Mouse (Mus musculus) embryonic facial prominence, embryonic 12.5 days (tissue): ENCODE results near the gene Gprin2. TPM values are rescaled to one million over a fixed set of nuclear protein-coding genes. Genes with fewer than 3 reads are reported as not detected.

Experiments used
- ATAC-seq: fragments of 200-750 bp; cut with Nextera tagmentation; 2 replicates; pipeline ENCODE4 v1.8.0; 2017; ENCODE audit not compliant: insufficient number of reproducible peaks, insufficient read depth, low FRiP score, low TSS enrichment
- H3K27ac ChIP-seq: fragments of 300-500 bp; sonication (generic); 2 replicates; pipeline ENCODE4 v1.5.1; 2016; ENCODE audit warnings: mild to moderate bottlenecking
- H3K27me3 ChIP-seq: fragments of 300-500 bp; sonication (generic); 2 replicates; pipeline ENCODE4 v1.6.1; 2016; ENCODE audit warnings: mild to moderate bottlenecking, moderate library complexity
- H3K36me3 ChIP-seq: fragments of 300-500 bp; sonication (generic); 2 replicates; pipeline ENCODE4 v1.6.1; 2016; ENCODE audit warnings: mild to moderate bottlenecking
- H3K4me1 ChIP-seq: fragments of 300-500 bp; sonication (generic); 2 replicates; pipeline ENCODE4 v1.6.1; 2016
- H3K4me2 ChIP-seq: fragments of 300-500 bp; sonication (generic); replicated peaks from 2 replicates; pipeline ENCODE4 v1.6.1; 2016; ENCODE audit warnings: mild to moderate bottlenecking, moderate library complexity
- H3K4me3 ChIP-seq: fragments of 300-500 bp; sonication (generic); 2 replicates; pipeline ENCODE4 v1.5.1; 2016; ENCODE audit warnings: mild to moderate bottlenecking
- H3K9ac ChIP-seq: fragments of 300-500 bp; sonication (generic); 2 replicates; pipeline ENCODE4 v1.6.1; 2016; ENCODE audit warnings: mild to moderate bottlenecking, moderate library complexity
- H3K9me3 ChIP-seq: fragments of 300-500 bp; sonication (generic); 2 replicates; pipeline ENCODE4 v1.6.1; 2016; ENCODE audit warnings: mild to moderate bottlenecking, moderate library complexity
- WGBS: fragments of 180-500 bp; shearing (Covaris S2); methylation state at CpG from one replicate; pipeline ENCODE4 v1.1.7; 2016; 5-methylcytosine and 5-hydroxymethylcytosine counted together
- polyA plus RNA-seq: library from polyadenylated mRNA; unstranded; fragments of >200 nt; fragmentation: Nextera tagmentation; extraction: Ambion mirVana; gene quantifications from 2 replicates; pipeline ENCODE4 v1.2.1, GENCODE M21; 2016

Gprin2 gene
- polyA plus RNA-seq: 1.9 and 2.1 TPM in 2 replicates

DNA sequence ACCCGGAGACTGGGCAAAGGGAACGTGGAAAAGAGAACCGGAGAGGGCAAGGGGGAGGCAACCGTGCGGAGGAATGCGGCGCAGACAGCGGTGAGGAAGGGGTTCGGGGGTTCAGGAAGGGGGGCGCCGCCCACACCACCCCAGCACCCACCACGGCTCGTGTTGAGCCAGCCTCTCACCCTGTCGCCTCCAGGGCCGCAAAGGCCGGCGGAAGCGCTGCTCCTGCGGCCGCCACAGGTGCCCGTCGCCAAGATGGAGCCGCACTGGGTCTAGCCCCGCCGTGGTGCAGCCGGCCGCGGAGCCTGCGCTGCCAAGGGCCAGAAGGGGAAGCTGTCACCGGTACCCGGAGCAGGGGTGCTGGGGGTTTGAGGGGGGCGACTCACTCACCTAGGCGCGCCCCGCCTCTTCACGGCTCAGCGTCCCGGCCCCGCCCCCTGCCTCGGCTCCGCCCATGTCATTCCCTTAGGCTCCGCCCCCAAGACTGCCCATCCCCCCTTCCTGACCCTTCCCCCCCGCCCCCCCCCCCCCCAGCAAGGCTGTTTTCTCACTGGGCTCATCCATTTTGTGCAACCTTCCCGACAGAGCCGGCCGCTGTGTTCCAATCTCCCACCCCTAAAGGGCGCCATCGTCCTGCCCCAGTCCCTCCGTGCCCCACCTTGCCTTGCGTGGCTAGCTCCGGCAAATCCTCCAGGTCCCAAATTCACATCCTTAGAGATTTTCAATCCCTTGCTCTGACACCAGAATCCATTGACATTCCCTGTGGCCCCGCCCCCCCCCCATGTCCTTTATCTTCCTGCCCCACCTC, at the start of gene Gprin2:
Gene Gprin2 (minus strand): TSS at position 423 of the 805 bp plus-strand sequence.
- ATAC-seq: peak; percentile 67

DNA sequence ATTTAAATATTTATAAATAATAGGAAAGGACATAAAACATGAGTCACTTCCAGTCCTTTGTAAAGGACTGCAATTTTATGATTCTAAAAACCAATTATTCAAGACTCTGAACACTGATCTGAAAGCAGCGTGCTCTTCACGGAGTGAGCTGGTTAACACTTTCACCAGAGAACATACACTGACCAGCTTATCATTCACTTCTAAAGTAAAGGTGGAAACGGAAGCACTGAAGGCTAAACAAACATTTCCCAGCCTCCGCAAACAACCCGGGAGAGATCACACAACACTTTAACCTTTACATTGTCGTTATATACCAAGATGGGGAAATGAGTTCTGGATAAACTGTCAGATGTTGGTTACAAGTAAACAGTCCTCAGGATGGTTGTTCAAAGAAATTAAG, 39.2 kb upstream of the Gprin2 start:
- no peak overlapping the region for H3K4me2 ChIP-seq
- no peak overlapping the region for H3K9ac ChIP-seq
- no peak overlapping the region for H3K27ac ChIP-seq
- H3K36me3 ChIP-seq: peaks cover 2% of the 10 kb centered on the region; the same call in 1 of the 2 replicates
- no peaks in the 10 kb centered on the region for H3K4me1 ChIP-seq
- no peak overlapping the region for H3K4me3 ChIP-seq
- no peaks in the 10 kb centered on the region for H3K9me3 ChIP-seq
- WGBS: 80% methylated on average over 6 of the region's 6 CpGs
- no peak for ATAC-seq
- no peaks in the 10 kb centered on the region for H3K27me3 ChIP-seq

More for the DNA sequence above, at the start of gene Gprin2:
- Histone ChIP-seq H3K9me3 (no peaks in the 10 kb centered on the region), H3K4me3 (peak within 1 kb of the TSS; percentile 77), H3K4me2 (peak within 1 kb of the TSS; percentile 93), H3K27me3 (peaks cover 19% of the 10 kb centered on the region), H3K27ac (no peak within 1 kb of the TSS), H3K9ac (peak within 1 kb of the TSS; percentile 69), H3K4me1 (peaks cover 11% of the 10 kb centered on the region), H3K36me3 (no peaks in the 10 kb centered on the region)
- WGBS: 3% methylated on average over 45 of the region's 52 CpGs

DNA sequence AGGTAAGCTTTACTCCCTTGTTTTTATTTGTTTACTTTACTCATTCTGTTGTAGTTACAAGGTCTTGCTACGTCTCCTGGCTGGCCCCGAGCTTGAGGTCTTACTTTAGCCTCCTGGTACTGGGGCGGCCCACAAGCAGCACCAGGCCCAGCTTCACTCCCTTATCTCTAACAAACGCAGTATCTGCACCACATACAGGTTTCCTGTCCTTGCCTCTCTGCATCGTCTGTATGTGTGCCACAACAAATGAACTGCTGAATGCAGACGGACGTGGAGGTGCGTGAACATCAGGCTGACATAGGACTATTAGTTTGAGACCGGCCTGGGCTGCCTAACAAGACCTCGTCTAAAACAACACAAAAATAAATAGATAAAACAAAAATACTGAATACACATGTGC, 38.8 kb upstream of the Gprin2 start:
- Histone ChIP-seq H3K4me2 (no peak overlapping the region), H3K27me3 (no peaks in the 10 kb centered on the region), H3K36me3 (peaks cover 2% of the 10 kb centered on the region; the same call in 1 of the 2 replicates), H3K9ac (no peak overlapping the region), H3K27ac (no peak overlapping the region), H3K4me3 (no peak overlapping the region), H3K9me3 (no peaks in the 10 kb centered on the region), H3K4me1 (no peaks in the 10 kb centered on the region)
- 84% methylated on average over 10 of the region's 10 CpGs for WGBS
- ATAC-seq: no peak

DNA sequence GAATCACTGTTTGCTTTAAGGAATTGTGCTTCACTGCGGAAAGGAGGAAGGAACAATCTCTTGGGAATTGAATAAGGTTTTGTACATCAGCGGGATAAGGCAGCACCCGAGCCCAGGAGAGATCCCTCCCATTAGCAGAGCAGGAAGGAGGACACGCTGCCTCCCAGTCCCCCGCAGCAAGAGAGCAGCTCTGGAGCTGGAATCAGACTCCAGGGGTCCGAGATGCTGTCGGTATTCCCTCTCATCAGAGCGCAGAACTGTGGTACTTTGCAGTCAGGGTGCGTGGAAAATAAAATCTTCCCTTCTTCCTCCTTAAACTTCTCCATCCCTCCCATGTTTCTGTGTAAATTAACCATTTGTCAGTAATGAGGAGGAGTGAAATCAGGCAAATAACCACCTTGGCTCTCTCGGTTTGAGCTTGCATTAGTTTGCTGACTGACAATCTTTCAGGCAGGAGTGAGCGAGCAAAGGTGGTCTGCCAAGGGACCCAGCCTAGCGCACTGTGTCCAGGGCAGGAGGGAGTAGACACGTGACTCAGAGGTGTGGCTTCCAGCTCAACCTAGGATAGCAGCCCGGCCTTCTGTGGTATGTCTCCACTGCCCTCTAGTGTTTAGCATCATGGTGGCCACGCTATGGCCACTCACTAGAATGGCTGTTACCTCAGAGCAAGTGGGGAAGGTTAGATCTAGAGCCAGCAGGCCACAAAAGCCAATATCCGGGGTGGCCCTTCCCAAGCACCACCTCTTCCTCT, 33.4 kb upstream of the Gprin2 start:
- H3K4me3 ChIP-seq: peak overlapping the region; percentile 24
- H3K9ac ChIP-seq: no peak overlapping the region
- no peak overlapping the region for H3K27ac ChIP-seq
- H3K4me1 ChIP-seq: peaks cover 4% of the 10 kb centered on the region; the same call in 1 of the 2 replicates
- WGBS: 4% methylated on average over 16 of the region's 16 CpGs
- no peaks in the 10 kb centered on the region for H3K27me3 ChIP-seq
- H3K36me3 ChIP-seq: no peaks in the 10 kb centered on the region
- no peaks in the 10 kb centered on the region for H3K9me3 ChIP-seq
- peak overlapping the region; percentile 50 for H3K4me2 ChIP-seq
- peak; percentile 97 for ATAC-seq

DNA sequence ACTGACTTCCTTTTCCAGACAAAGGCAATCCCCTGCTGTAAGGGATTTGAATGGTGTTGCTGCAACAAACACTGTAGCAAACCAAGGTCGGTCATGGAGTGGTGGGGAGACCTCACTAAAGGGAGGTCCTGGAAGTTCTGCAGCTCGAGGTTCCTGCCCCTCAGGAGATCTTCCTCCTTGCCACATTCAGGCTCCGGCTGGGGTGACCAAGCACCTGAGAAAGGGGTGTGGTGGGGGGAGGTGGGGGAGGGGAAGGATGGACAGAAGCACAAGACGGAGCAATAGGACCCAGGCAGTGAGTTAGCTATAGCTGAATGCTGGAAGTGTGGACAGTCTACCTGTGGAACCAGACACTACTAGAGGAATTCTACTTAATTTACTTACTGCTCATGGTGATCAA, 32.4 kb upstream of the Gprin2 start:
- WGBS: 59% methylated on average over 4 of the region's 4 CpGs
- Histone ChIP-seq H3K4me3 (no peak overlapping the region), H3K4me2 (no peak overlapping the region), H3K9me3 (no peaks in the 10 kb centered on the region), H3K4me1 (peaks cover 4% of the 10 kb centered on the region; the same call in 1 of the 2 replicates), H3K27ac (no peak overlapping the region), H3K36me3 (no peaks in the 10 kb centered on the region), H3K9ac (no peak overlapping the region), H3K27me3 (no peaks in the 10 kb centered on the region)
- ATAC-seq: no peak; the same call in 1 of the 2 replicates

DNA sequence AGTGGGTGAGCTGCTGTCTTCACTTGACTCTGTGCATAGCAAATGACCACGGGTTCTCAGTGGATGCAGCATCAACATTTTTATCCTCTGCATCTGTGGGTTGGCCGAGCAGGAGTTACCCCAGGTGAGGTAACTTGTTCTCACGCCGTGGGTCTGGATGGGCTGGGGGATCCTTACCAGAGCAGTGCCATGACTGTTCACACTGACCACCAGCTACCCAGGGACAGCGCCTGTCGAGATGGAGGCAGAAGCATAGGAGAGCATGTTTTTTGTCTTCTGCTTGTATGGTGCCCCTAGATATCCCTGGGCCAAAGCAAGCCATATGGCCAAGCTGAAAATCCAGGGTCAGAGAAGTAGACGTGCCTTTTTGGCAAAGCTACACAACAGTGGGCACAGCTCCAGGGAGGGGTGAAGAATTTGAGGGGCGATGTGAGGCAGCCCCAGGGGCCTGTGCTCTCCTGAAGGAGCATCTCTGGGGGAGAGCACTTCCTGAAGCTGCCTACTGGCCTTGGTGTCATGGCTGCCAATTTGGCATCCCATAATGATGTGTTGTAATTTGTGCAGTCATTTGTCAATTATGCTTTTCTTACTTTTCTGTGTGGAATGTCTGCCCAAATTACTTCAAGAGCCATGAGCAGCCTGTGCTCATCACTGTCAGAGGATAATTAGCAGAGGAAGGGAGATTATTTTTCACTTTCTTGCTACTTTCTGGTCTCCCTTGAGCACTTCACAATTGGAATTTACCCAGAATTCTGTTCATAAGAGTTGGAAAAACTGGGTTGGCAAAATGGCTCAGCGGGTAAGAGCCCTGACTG, 31.6 kb upstream of the Gprin2 start:
- Histone ChIP-seq H3K9me3 (no peaks in the 10 kb centered on the region), H3K4me2 (no peak overlapping the region), H3K36me3 (no peaks in the 10 kb centered on the region), H3K27ac (no peak overlapping the region), H3K27me3 (no peaks in the 10 kb centered on the region), H3K4me3 (no peak overlapping the region), H3K4me1 (peaks cover 4% of the 10 kb centered on the region; the same call in 1 of the 2 replicates), H3K9ac (no peak overlapping the region)
- 85% methylated on average over 9 of the region's 9 CpGs for WGBS
- ATAC-seq: no peak

DNA sequence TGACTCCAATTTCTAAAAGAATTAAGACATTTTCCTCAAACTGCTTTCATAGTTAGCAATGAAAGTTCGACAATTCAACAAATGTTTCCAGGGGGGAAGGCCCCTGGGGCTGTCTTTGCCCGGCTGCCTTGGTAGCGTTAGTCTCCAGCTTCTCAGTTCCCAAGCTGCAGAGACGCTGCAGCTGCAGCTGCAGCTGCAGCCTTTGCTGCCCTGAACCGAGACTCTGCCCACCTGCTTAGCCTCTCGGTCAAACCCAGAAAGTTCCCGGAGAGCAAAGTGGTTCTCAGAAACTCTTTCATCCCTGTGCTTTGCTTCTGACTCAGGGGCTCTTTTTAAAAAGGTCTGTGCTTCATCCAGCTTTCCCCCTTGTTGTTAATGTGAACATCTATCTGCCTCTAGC, 30.9 kb upstream of the Gprin2 start:
- no peak overlapping the region for H3K4me2 ChIP-seq
- no peak overlapping the region for H3K9ac ChIP-seq
- H3K27me3 ChIP-seq: no peaks in the 10 kb centered on the region
- no peak for ATAC-seq
- no peak overlapping the region for H3K27ac ChIP-seq
- H3K4me3 ChIP-seq: no peak overlapping the region
- 50% methylated on average over 7 of the region's 7 CpGs for WGBS
- H3K36me3 ChIP-seq: no peaks in the 10 kb centered on the region
- peaks cover 4% of the 10 kb centered on the region; the same call in 1 of the 2 replicates for H3K4me1 ChIP-seq
- H3K9me3 ChIP-seq: no peaks in the 10 kb centered on the region

DNA sequence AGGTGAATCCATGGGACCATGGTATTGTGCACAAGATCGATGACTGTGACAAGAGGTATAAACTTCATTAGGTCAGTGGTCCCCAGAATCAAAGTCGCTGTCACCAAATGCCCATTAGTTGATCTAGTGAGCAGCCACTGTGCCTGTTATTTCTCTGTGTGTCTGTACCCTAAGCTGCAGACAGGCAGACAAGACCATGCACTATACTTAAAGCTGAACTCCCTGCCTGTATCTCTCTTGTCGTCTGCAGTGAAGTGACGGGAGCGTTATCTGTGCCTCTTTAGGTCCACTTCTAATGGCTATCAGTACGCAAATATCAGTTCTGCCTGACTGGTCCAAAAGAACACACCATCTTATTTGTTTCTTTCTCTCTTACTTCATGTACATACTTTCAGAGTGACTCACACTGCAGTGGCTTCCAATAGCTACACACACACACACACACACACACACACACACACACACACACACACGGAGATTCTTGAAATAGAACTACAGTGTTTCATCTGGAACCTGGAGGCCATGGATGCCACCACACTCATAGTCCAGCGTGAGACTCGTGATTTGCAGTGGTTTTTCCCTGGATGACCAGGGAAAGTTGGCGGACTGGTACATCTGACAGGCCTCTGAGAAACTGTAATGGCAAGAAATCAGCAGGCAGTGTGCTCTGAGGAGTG, 27.5 kb upstream of the Gprin2 start:
- Histone ChIP-seq H3K9me3 (no peaks in the 10 kb centered on the region), H3K27ac (no peak overlapping the region), H3K27me3 (no peaks in the 10 kb centered on the region), H3K36me3 (no peaks in the 10 kb centered on the region), H3K9ac (no peak overlapping the region), H3K4me3 (no peak overlapping the region), H3K4me2 (no peak overlapping the region), H3K4me1 (no peaks in the 10 kb centered on the region)
- WGBS: 85% methylated on average over 10 of the region's 10 CpGs
- ATAC-seq: no peak

DNA sequence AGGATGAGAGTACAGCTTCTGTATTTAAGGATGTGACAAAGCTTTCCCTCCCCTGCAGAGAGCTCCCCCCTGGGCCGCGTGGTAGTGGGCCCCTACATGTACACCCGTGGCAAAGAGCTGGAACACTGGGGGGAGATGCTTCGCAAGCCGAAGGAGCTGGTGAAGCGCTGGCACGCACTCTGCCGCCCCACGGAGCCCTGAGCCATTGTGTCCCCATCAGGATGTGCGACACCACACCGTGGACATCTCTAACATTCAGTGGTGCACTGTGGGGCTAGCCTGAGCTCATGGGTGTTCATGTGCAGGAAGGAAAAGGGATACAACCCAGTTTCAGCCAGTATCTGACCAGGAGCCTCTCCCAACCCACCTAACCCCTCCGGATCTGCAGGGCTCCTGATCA, 26.5 kb upstream of the Gprin2 start:
- Histone ChIP-seq H3K4me1 (no peaks in the 10 kb centered on the region), H3K4me3 (no peak overlapping the region), H3K4me2 (no peak overlapping the region), H3K27ac (no peak overlapping the region), H3K9ac (no peak overlapping the region), H3K9me3 (no peaks in the 10 kb centered on the region), H3K36me3 (no peaks in the 10 kb centered on the region), H3K27me3 (no peaks in the 10 kb centered on the region)
- 81% methylated on average over 12 of the region's 12 CpGs for WGBS
- ATAC-seq: no peak

DNA sequence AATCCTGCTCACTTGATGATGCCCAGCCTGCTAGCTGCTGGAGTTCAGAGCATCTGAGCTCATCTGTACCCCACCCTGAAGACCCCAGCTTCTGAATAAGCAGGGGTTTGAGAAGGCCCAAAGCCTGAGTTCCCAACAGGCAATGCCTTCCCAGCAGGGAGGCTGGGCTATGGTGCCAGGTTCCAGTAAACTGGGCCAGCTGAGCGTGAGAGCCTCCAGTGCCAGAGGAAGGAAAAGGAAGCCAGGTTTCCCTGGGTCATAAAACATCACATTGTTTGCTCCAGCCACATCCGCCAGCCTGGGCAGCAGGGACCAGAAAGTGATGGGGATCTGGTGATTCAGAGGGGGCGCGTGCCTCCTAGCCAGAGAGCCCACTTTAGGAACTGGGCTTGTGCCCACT, 25.1 kb upstream of the Gprin2 start:
- Histone ChIP-seq H3K4me3 (no peak overlapping the region), H3K36me3 (no peaks in the 10 kb centered on the region), H3K27me3 (peaks cover 2% of the 10 kb centered on the region; the same call in 1 of the 2 replicates), H3K9ac (no peak overlapping the region), H3K9me3 (no peaks in the 10 kb centered on the region), H3K27ac (no peak overlapping the region), H3K4me1 (no peaks in the 10 kb centered on the region), H3K4me2 (no peak overlapping the region)
- no peak for ATAC-seq
- 85% methylated on average over 4 of the region's 4 CpGs for WGBS

DNA sequence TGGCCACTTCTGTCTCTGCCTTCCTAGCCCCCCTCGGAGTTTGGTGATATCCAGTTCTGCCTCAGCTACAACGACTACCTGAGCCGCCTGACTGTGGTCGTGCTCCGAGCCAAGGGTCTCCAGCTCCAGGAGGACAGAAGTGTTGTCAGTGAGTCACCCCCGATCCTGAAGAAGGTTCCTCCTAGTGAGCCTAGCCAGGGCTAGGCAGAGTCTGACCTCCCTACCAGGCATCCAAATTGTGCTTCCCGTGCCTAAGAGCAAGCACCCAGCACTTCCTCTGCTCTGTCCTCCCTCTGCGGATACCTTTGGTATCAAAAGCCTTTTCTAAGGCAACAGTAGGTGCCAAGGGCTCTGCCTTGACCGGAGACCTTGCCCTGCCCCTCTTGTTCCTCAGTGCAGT, 24.5 kb upstream of the Gprin2 start:
- no peak for ATAC-seq
- Histone ChIP-seq H3K27ac (no peak overlapping the region), H3K9me3 (no peaks in the 10 kb centered on the region), H3K4me2 (no peak overlapping the region), H3K36me3 (no peaks in the 10 kb centered on the region), H3K4me1 (no peaks in the 10 kb centered on the region), H3K27me3 (peaks cover 8% of the 10 kb centered on the region), H3K9ac (no peak overlapping the region), H3K4me3 (no peak overlapping the region)
- 83% methylated on average over 9 of the region's 9 CpGs for WGBS
